Mouse (Mus musculus): ENCODE results near the gene Arid1b. TPM values are rescaled to one million over a fixed set of nuclear protein-coding genes. Genes with fewer than 3 reads are reported as not detected.
A peak's percentile ranks its signal among the peaks of the same experiment; 100 is the strongest.

The Arid1b gene
- polyA plus RNA-seq, 1 experiment from 2014 or later = 14.1 TPM

- WGBS = 59% methylated on average over 7 of the region's 7 CpGs
- peak overlapping the region; percentile 20; the same call in 1 of the 2 replicates for H3K27ac ChIP-seq (replicated peaks)
- no peak overlapping the region for H3K4me2 ChIP-seq
Measured at GRCm38 (mm10) chr17:5157609-5158008, 163.5 kb downstream of the Arid1b start.

GRCm38 (mm10) chr17:5162525-5162924, 168.4 kb downstream of the Arid1b start:
- no peaks in the 10 kb centered on the region for H3K27me3 ChIP-seq
- H3K9me3 ChIP-seq = no peaks in the 10 kb centered on the region
- no peak overlapping the region for H3K9ac ChIP-seq
- WGBS = 75% methylated on average over 2 of the region's 2 CpGs
- H3K4me1 ChIP-seq (replicated peaks) = peaks cover 43% of the 10 kb centered on the region
- H3K4me3 ChIP-seq = no peak overlapping the region
- 0 out of 2 replicates have a peak overlapping the region, but pooled peaks have one; percentile 13 for H3K27ac ChIP-seq (replicated peaks)
- H3K4me2 ChIP-seq = no peak overlapping the region
- ATAC-seq (ENCODE audit: low read depth) = no peak
- no peaks in the 10 kb centered on the region for H3K36me3 ChIP-seq

More at GRCm38 (mm10) chr17:5157609-5158008, 163.5 kb downstream of the Arid1b start:
- no peak for ATAC-seq (ENCODE audit: low read depth)
- Histone ChIP-seq H3K9ac (no peak overlapping the region), H3K27me3 (no peaks in the 10 kb centered on the region), H3K4me1 (replicated peaks) (peaks cover 41% of the 10 kb centered on the region), H3K36me3 (no peaks in the 10 kb centered on the region), H3K9me3 (no peaks in the 10 kb centered on the region), H3K4me3 (no peak overlapping the region)

GRCm38 (mm10) chr17:5163251-5163826, 169.2 kb downstream of the Arid1b start:
- Histone ChIP-seq H3K36me3 (no peaks in the 10 kb centered on the region), H3K4me1 (replicated peaks) (peaks cover 42% of the 10 kb centered on the region), H3K4me3 (no peak overlapping the region), H3K9ac (no peak overlapping the region), H3K9me3 (no peaks in the 10 kb centered on the region), H3K27me3 (no peaks in the 10 kb centered on the region), H3K27ac (replicated peaks) (peak overlapping the region; percentile 49), H3K4me2 (no peak overlapping the region)
- no peak for ATAC-seq (ENCODE audit: low read depth)
- WGBS = 86% methylated on average over 7 of the region's 7 CpGs

- H3K4me2 ChIP-seq = no peak overlapping the region
- no peaks in the 10 kb centered on the region for H3K9me3 ChIP-seq
- 88% methylated on average over 4 of the region's 4 CpGs for WGBS
- no peak overlapping the region for H3K27ac ChIP-seq (replicated peaks)
- H3K4me1 ChIP-seq (replicated peaks) = peaks cover 55% of the 10 kb centered on the region
- ATAC-seq (ENCODE audit: low read depth) = no peak
- H3K4me3 ChIP-seq = no peak overlapping the region
- no peak overlapping the region for H3K9ac ChIP-seq
- no peaks in the 10 kb centered on the region for H3K36me3 ChIP-seq
- H3K27me3 ChIP-seq = no peaks in the 10 kb centered on the region
Measured at GRCm38 (mm10) chr17:5164794-5165193, 170.7 kb downstream of the Arid1b start.

- Histone ChIP-seq H3K27ac (replicated peaks) (no peak overlapping the region), H3K36me3 (no peaks in the 10 kb centered on the region), H3K9ac (no peak overlapping the region), H3K27me3 (no peaks in the 10 kb centered on the region), H3K4me3 (no peak overlapping the region), H3K9me3 (no peaks in the 10 kb centered on the region), H3K4me1 (replicated peaks) (peaks cover 58% of the 10 kb centered on the region), H3K4me2 (no peak overlapping the region)
- WGBS = 63% methylated on average over 15 of the region's 15 CpGs
- no peak for ATAC-seq (ENCODE audit: low read depth)
Measured at GRCm38 (mm10) chr17:5165201-5165825, 171.2 kb downstream of the Arid1b start.

- Histone ChIP-seq H3K27me3 (no peaks in the 10 kb centered on the region), H3K36me3 (no peaks in the 10 kb centered on the region), H3K9ac (no peak overlapping the region), H3K27ac (replicated peaks) (no peak overlapping the region), H3K4me1 (replicated peaks) (peaks cover 60% of the 10 kb centered on the region), H3K4me3 (no peak overlapping the region), H3K9me3 (no peaks in the 10 kb centered on the region), H3K4me2 (no peak overlapping the region)
- no peak for ATAC-seq (ENCODE audit: low read depth)
- 79% methylated on average over 4 of the region's 4 CpGs for WGBS
Measured at GRCm38 (mm10) chr17:5166175-5166574, 172.0 kb downstream of the Arid1b start.

- Histone ChIP-seq H3K4me2 (no peak overlapping the region), H3K36me3 (no peaks in the 10 kb centered on the region), H3K4me1 (replicated peaks) (peaks cover 66% of the 10 kb centered on the region), H3K27ac (replicated peaks) (no peak overlapping the region), H3K9me3 (no peaks in the 10 kb centered on the region), H3K27me3 (no peaks in the 10 kb centered on the region), H3K9ac (no peak overlapping the region), H3K4me3 (no peak overlapping the region)
- 77% methylated on average over 7 of the region's 7 CpGs for WGBS
- no peak for ATAC-seq (ENCODE audit: low read depth)
Measured at GRCm38 (mm10) chr17:5168046-5168445, 173.9 kb downstream of the Arid1b start.

- H3K4me3 ChIP-seq = no peak overlapping the region
- H3K4me2 ChIP-seq = no peak overlapping the region
- H3K27ac ChIP-seq (replicated peaks) = peak overlapping the region; percentile 33; the same call in 1 of the 2 replicates
- peaks cover 64% of the 10 kb centered on the region for H3K4me1 ChIP-seq (replicated peaks)
- no peak overlapping the region for H3K9ac ChIP-seq
- no peaks in the 10 kb centered on the region for H3K36me3 ChIP-seq
- 89% methylated on average over 7 of the region's 7 CpGs for WGBS
- no peaks in the 10 kb centered on the region for H3K9me3 ChIP-seq
- no peak for ATAC-seq (ENCODE audit: low read depth)
- no peaks in the 10 kb centered on the region for H3K27me3 ChIP-seq
Measured at GRCm38 (mm10) chr17:5168640-5169039, 174.5 kb downstream of the Arid1b start.

GRCm38 (mm10) chr17:5170321-5170720, 176.2 kb downstream of the Arid1b start:
- ATAC-seq (ENCODE audit: low read depth) = no peak
- Histone ChIP-seq H3K9ac (no peak overlapping the region), H3K4me3 (no peak overlapping the region), H3K27me3 (no peaks in the 10 kb centered on the region), H3K4me1 (replicated peaks) (peaks cover 64% of the 10 kb centered on the region), H3K9me3 (no peaks in the 10 kb centered on the region), H3K27ac (replicated peaks) (no peak overlapping the region), H3K36me3 (no peaks in the 10 kb centered on the region), H3K4me2 (no peak overlapping the region)
- WGBS = 92% methylated on average over 12 of the region's 12 CpGs

- Histone ChIP-seq H3K4me3 (no peak overlapping the region), H3K36me3 (no peaks in the 10 kb centered on the region), H3K4me2 (no peak overlapping the region), H3K27me3 (no peaks in the 10 kb centered on the region), H3K9me3 (no peaks in the 10 kb centered on the region), H3K27ac (replicated peaks) (no peak overlapping the region), H3K4me1 (replicated peaks) (peaks cover 68% of the 10 kb centered on the region), H3K9ac (no peak overlapping the region)
- 92% methylated on average over 5 of the region's 5 CpGs for WGBS
- ATAC-seq (ENCODE audit: low read depth) = no peak
Measured at GRCm38 (mm10) chr17:5171467-5171866, 177.3 kb downstream of the Arid1b start.

GRCm38 (mm10) chr17:5174426-5175020, 180.4 kb downstream of the Arid1b start:
- H3K27ac ChIP-seq (replicated peaks) = no peak overlapping the region
- no peak overlapping the region for H3K4me2 ChIP-seq
- H3K4me3 ChIP-seq = no peak overlapping the region
- peaks cover 73% of the 10 kb centered on the region for H3K4me1 ChIP-seq (replicated peaks)
- H3K27me3 ChIP-seq = no peaks in the 10 kb centered on the region
- no peaks in the 10 kb centered on the region for H3K9me3 ChIP-seq
- H3K36me3 ChIP-seq = no peaks in the 10 kb centered on the region
- no peak for ATAC-seq (ENCODE audit: low read depth)
- no peak overlapping the region for H3K9ac ChIP-seq
- 75% methylated on average over 6 of the region's 6 CpGs for WGBS

GRCm38 (mm10) chr17:5175535-5175934, 181.4 kb downstream of the Arid1b start:
- Histone ChIP-seq H3K36me3 (no peaks in the 10 kb centered on the region), H3K4me3 (no peak overlapping the region), H3K27me3 (no peaks in the 10 kb centered on the region), H3K27ac (replicated peaks) (peak overlapping the region; percentile 20; the same call in 1 of the 2 replicates), H3K9me3 (no peaks in the 10 kb centered on the region), H3K4me2 (no peak overlapping the region), H3K4me1 (replicated peaks) (peaks cover 75% of the 10 kb centered on the region), H3K9ac (0 out of 2 replicates have a peak overlapping the region, but pooled peaks have one; percentile 12)
- WGBS = 76% methylated on average over 8 of the region's 8 CpGs
- no peak for ATAC-seq (ENCODE audit: low read depth)

Data from neural tube, embryonic 13.5 days (tissue).